Mouse (Mus musculus) embryonic fibroblast, embryonic 13.5 days (primary cell): ENCODE data around the gene Efcab11. TPM values are rescaled to one million over a fixed set of nuclear protein-coding genes. Genes with fewer than 3 reads are reported as not detected.
A peak's percentile ranks its signal among the peaks of the same experiment; 100 is the strongest.

Experiments used
- H3K27ac ChIP-seq: 2 replicates; pipeline ENCODE4 v1.5.1; 2012; ENCODE audit warnings: low read length, control low read depth, inconsistent platforms; ENCODE audit not compliant: insufficient read depth
- H3K4me1 ChIP-seq: 2 replicates; pipeline ENCODE4 v1.6.1; 2011; ENCODE audit warnings: low read length; ENCODE audit not compliant: control insufficient read depth, insufficient read depth
- H3K4me3 ChIP-seq: 2 replicates; pipeline ENCODE4 v1.5.1; 2011; ENCODE audit warnings: mild to moderate bottlenecking, control low read depth, low read length; ENCODE audit not compliant: insufficient read depth
- CTCF ChIP-seq: IDR thresholded peaks from 2 replicates; pipeline ENCODE4 v1.5.1; 2011; ENCODE audit warnings: mild to moderate bottlenecking, control low read depth, low read length, moderate library complexity, borderline replicate concordance; ENCODE audit not compliant: insufficient read depth
- POLR2A ChIP-seq: IDR thresholded peaks from 2 replicates; pipeline ENCODE4 v1.6.1; 2011; ENCODE audit warnings: low read depth, mild to moderate bottlenecking, control low read depth, low read length, moderate library complexity
- polyA plus RNA-seq: library from polyadenylated mRNA; stranded (reverse); fragments of >200 nt; gene quantifications from 2 replicates; pipeline ENCODE4 v1.2.4, GENCODE M21; 2011; ENCODE audit warnings: low read depth; ENCODE audit not compliant: missing spikeins, insufficient read length

Efcab11 gene
- polyA plus RNA-seq, 1 experiment: 5.8 TPM

- H3K4me3 ChIP-seq: no peak overlapping the region
- H3K4me1 ChIP-seq: no peaks in the 10 kb centered on the region
- no peak overlapping the region for H3K27ac ChIP-seq
- TF ChIP-seq POLR2A: no peak
These were observed 33.7 kb upstream of the Efcab11 start for GRCm38 (mm10) chr12:99917800-99918427.

- Histone ChIP-seq H3K27ac (no peak overlapping the region), H3K4me3 (no peak overlapping the region), H3K4me1 (peaks cover 3% of the 10 kb centered on the region; the same call in 1 of the 2 replicates)
- TF ChIP-seq POLR2A: no peak
- TF ChIP-seq CTCF: no peak
These were observed 27.2 kb upstream of the Efcab11 start for GRCm38 (mm10) chr12:99911466-99911865.

- Histone ChIP-seq H3K4me1 (peaks cover 10% of the 10 kb centered on the region), H3K27ac (no peak overlapping the region), H3K4me3 (no peak overlapping the region)
- TF ChIP-seq CTCF (no peak), POLR2A (no peak)
These were observed 20.3 kb upstream of the Efcab11 start for GRCm38 (mm10) chr12:99904537-99904936.

GRCm38 (mm10) chr12:99902867-99903370, 18.7 kb upstream of the Efcab11 start:
- H3K27ac ChIP-seq: peak overlapping the region; percentile 84
- H3K4me1 ChIP-seq: peaks cover 10% of the 10 kb centered on the region
- H3K4me3 ChIP-seq: no peak overlapping the region
- TF ChIP-seq POLR2A (no peak), CTCF (no peak)

GRCm38 (mm10) chr12:99901973-99902866, 18.0 kb upstream of the Efcab11 start:
- Histone ChIP-seq H3K4me1 (peaks cover 10% of the 10 kb centered on the region), H3K4me3 (no peak overlapping the region), H3K27ac (peak overlapping the region; percentile 84)
- TF ChIP-seq CTCF (no peak), POLR2A (no peak)

- H3K4me3 ChIP-seq: no peak overlapping the region
- H3K4me1 ChIP-seq: peaks cover 5% of the 10 kb centered on the region
- no peak overlapping the region for H3K27ac ChIP-seq
- TF ChIP-seq POLR2A (no peak), CTCF (no peak)
These were observed 15.8 kb upstream of the Efcab11 start for GRCm38 (mm10) chr12:99899991-99900390.

- Histone ChIP-seq H3K27ac (no peak overlapping the region), H3K4me1 (peaks cover 5% of the 10 kb centered on the region), H3K4me3 (no peak overlapping the region)
- TF ChIP-seq CTCF: no peak
These were observed 14.1 kb upstream of the Efcab11 start for GRCm38 (mm10) chr12:99898248-99898870.

- peaks cover 3% of the 10 kb centered on the region for H3K4me1 ChIP-seq
- no peak overlapping the region for H3K4me3 ChIP-seq
- H3K27ac ChIP-seq: no peak overlapping the region
- no peak for TF ChIP-seq CTCF
- TF ChIP-seq POLR2A: no peak
These were observed 13.6 kb upstream of the Efcab11 start for GRCm38 (mm10) chr12:99897846-99898245.

- Histone ChIP-seq H3K27ac (peak overlapping the region; percentile 47; the same call in 1 of the 2 replicates), H3K4me3 (peak overlapping the region; percentile 53), H3K4me1 (peaks cover 3% of the 10 kb centered on the region; the same call in 1 of the 2 replicates)
- no peak for TF ChIP-seq POLR2A
- TF ChIP-seq CTCF: no peak
These were observed 1.2 kb upstream of the Efcab11 start for GRCm38 (mm10) chr12:99885282-99885901.
